Mouse (Mus musculus): ENCODE results near the gene Ormdl2.

Gene Ormdl2

DNA sequence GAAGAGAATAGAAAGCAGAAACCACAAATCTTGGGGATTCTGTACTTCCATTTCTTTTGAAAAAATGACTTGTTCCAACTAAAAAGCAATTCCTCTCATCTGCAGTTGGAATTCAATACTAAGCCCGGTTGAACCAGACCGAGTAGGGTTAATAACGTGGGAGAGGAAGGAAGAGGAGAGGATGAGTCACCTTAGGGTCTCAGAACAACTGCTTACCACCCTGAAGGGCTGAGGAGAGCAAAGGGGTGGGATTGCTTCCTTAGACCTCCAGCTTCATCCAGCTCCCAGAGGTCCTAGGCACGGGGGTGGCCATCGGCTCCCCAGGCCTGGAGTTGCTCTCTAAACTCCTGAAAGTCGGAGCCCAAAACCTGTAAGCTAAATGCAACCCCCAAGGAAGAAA, 18.1 kb downstream of the Ormdl2 start:
- no peak for DNase-seq

DNA sequence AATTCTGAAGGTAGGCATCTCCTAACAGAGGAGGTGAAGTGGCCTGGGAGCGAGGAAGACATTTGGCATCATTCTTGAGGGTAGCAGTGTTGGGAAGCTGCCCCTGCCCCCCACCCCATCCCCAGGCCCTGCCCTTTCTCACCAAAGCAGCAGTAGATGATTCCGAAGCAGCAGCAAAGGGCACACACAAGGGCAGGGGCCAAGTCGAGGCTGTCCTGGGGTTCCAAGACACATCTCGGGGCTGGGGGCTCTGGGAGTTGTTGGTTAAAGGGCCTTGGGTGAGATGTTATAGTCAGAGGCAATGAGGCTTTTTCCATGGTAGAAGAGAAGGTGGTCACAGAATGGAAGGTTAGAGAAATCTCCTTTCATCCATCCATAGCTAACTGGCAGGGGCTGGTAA, 18.5 kb downstream of the Ormdl2 start:
- no peak for DNase-seq

DNA sequence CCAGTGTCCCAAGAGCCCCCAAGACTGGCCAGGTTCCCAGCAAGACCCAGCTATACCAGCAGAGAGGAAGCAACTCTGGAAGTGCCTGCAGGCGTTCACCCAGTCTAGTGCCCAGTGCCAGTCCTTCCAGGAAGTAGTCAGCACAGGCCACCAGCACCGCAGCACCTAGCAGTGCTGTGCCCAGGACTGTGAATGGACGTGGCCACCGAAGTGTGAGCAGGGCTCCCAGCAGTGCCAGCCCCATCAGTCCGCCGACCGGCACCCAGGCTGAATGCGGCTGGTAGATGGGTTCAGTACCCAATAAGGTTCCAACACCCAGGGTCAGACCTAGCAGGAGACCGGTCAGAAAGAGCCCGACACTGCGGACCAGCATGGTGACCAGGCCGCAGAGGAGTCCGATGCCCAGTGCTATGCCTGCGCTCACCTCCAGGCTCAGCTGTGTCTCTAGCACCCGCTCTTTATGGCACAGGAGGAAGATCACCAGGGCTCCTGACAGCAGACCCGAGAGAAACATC, 19.4 kb downstream of the Ormdl2 start:
- DNase-seq = no peak

DNA sequence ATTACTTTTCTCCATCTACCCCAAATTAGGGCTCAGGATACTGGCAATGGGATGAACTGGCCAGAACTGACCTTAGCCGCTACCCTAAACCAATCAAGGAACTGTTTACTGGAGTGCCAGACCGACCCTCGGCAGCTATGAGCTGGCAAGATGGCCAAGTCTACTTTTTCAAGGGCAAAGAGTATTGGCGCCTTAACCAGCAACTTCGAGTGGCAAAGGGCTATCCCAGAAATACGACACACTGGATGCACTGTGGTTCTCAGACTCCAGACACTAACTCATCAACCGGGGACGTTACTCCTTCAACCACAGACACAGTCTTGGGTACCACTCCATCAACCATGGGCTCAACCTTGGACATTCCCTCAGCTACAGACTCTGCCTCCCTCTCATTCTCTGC, 22.8 kb downstream of the Ormdl2 start:
- DNase-seq = no peak

DNA sequence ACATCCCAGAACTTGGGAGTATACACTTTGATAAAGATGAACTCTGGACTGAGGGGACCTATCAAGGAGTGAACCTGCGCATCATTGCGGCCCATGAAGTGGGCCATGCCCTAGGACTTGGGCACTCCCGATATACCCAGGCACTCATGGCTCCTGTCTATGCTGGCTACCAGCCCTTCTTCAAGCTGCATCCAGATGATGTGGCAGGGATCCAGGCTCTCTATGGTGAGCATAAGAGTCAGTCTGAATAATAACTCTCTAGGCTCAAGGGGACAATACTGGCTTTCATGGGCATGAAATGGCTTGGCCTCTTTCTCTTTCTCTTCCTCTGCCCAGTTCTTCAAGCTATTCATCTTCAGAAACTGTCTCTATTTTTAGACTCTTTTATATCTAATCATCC, 25.9 kb downstream of the Ormdl2 start:
- DNase-seq = no peak

DNA sequence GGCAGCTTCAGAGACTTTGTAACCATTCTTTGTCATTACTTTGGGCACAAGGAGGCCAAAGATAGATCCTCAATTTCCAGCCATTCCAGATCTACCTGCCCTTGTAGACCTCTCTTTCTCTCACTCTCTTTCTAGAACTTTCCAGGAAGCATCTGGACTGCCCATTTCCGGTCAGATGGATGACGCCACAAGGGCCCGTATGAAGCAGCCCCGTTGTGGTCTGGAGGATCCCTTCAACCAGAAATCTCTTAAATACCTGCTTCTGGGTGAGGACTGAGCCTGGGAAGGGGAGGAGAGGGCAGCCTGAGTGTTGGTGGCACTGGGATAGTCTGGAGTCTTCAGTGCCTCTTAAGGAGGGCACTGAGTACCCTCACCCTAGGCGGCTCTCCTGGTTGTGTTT, 27.1 kb downstream of the Ormdl2 start:
- no peak for DNase-seq

DNA sequence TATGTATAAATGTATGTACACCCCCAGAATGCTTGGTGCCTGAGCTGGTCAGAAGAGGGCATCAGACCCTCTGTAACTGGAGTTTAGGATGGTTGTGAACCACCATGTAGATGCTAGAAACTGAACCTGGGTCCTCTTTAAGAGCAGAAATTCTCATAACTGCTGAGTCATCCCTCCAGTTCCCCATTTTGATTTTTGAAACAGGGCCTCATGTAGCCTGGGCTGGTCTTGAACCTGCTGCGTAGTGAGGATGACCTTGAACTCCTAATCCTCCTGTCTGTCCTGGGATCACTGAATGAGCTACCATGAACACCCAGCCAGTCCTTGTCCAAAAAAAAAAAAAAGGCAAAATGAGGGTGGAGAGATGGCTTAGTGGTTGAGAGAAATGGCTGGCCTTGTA, 28.2 kb downstream of the Ormdl2 start:
- no peak for DNase-seq

DNA sequence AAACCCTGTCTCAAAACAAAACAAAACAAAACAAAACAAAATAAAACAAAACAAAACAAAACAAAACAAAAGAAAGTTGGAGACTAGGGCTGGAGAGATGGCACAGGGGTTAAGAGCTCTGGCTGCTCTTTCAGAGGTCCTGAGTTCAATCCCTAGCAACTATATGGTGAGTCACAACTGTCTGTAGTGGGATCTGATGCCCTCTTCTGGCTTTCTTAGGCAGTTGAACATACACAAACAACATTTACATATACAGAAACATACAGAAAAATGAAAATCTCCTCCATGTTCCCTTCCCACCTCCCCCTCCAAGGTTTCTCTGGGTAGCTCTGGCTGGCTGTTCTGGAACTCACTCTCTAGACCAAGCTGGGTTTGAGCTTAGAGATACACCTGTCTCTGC, 29.4 kb downstream of the Ormdl2 start:
- DNase-seq = no peak

DNA sequence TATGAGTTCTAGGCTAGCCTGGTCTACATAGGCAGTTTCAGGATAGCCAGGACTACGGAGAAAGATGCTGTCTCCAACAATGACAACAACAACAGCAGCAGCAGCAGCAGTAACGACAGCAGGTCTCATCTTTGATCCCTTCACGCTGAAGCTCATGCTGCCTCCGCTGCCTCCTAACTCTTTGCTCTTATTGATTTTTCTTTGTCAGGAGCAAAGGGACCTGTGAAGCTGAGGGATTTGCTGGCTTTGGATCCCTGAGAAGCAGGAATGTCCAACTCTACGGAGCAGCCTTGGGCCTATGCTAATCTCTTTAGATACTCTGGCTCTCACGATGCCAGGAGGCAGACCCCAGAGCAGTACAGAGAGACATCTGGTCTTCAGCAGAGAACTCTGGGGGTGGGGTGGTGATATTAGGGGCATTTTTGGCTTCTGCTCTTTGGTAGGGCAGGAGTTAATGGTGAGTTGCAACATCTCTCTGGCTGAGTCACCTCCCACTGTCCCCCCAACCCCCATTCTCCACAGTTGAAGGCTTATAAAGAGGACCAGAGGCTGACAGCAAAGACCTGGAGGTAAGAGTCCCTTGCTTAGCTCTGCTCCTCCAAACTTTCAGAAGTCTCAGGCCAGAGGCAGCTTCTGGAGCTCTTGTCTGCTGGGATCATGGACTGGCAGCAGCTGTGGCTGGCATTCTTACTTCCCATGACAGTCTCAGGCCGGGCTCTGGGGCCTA, 30.9 kb downstream of the Ormdl2 start, which contains the start of gene Mmp19:
TSS of gene Mmp19 (plus strand) at position 513 of the 727 bp plus-strand sequence.
- peak; percentile 30 to 31 for DNase-seq

DNA sequence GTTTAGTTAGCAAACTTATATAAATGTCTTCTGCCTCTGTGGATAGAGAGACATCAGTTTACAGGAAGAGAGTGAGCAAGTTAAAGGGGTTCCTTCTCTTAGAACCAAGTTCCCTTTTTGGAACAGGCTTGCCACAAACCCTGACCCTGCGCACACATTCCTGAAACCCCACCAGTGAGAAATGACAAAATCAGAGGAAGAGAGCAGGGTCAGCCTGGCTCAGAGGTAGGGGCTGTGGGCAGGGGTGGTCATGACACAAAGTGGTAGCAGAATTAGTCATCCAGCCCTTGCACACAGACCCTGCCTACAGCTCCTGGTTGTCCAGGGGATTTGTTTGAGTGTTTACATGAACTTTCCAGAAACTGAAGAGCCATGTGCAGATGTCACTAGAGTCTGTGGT, 41.2 kb downstream of the Ormdl2 start:
- peak; percentile 24 to 25 for DNase-seq

DNA sequence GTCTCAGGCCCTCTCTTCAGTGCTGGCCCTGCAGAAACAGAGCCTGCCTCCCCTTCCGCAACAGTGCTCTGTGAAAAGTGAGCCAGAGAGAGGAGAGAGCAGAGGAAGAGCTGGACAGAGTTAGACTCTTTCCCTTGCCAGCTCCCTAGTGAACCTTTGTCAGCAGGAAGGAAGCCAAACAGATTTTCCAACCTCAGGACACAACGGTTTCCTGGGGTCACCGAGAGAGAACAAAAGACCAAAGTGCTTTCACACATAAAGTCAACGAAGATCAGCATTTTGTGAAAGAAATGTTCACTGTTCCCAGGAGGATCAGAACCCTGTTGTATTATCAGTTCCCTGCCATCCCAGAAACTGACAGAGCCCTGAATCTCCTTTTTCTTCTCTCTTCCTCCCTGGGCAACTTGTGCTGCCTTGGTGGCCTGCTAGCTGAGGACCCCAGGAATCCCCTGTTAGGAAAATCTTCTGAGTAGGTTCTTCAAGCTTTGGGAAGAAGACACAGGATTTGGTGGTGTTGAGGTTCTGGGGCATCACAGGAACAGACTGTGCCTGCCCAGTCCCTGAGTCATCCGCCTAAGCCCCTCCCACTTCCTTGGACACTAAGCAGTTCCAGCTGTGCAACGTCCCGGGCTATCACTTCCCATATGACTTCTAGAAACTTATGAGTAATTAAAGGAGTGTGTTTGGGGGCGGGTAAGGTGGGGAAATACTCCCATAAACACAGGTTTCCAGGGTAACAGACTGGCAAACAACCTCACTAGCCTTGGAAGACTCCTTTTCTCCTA, 42.2 kb downstream of the Ormdl2 start:
- DNase-seq = peak; percentile 88 to 93

DNA sequence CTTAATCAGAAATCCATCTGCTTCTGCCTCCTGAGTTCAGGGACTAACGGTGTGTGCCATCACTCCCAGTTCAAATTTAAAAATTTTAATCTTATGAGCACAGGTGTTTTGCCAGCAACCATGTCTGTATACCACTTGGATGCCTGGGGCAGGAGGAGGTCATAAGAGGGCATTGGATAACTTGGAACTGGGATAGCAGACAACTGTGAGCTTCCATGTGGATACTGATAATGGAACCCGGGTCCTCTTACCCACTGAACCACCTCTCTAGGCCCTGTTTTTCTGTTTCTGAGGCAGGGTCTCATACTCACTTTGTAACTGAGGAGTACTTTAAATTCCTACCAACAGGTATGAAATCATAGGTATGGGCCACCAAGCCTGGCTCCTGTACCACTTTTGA, 43.0 kb downstream of the Ormdl2 start:
- no peak for DNase-seq

DNA sequence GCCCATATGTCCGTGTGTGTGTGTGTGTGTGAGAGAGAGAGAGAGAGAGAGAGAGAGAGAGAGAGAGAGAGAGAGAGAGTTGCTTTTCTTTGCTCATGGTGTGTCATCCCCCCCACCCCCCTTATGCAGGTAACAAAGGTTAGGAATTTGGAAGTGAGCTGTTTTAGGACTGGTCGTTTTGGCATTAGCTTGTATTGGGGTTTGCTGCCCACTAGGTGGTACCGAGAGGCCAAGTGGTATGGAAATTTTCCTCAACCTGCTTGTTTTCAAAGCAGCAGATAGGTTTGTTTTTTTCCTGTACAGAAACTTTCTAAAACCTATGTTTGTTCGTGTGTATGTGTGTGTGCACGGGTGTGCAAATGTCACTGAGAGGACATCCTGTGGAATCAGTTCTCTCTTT, 47.8 kb downstream of the Ormdl2 start:
- no peak for DNase-seq

DNA sequence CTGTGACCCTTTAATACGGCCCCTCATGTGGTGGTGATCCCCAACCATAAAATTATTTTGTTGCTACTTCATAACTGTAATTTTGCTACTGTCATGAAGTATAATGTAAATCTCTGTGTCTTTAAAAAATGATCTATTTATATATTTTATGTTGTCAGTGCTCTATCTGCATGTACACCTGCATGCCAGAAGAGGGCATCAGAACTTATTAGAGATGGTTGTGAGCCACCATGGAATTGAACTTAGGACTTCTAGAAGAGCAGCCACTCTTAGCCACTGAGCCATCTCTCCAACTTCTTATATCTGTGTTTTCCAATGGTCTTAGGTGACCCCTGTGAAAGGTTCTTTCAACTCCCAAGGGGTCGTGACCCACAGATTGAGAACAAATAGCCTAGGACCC, 48.5 kb downstream of the Ormdl2 start:
- DNase-seq = no peak

Data from lung, adult 18-20 months (tissue).